Mouse (Mus musculus): ENCODE data around the gene Mag. TPM values are rescaled to one million over a fixed set of nuclear protein-coding genes. Genes with fewer than 3 reads are reported as not detected.
"Not testable (repeated sequence)": the region's sequence is repeated elsewhere in the genome, so short reads cannot be mapped to it uniquely, and the experiment has no call there.

The Mag gene
- total RNA-seq, 2 experiments from 2014 or later = 0.38 to 0.40 TPM

- not testable (repeated sequence) for DNase-seq (ENCODE audit: low spot score in 2 of 2)
Observed at GRCm38 (mm10) chr7:30942365-30942764, 27.7 kb upstream of the Mag start.

GRCm38 (mm10) chr7:30940070-30940469 lies 25.4 kb upstream of the Mag start:
- DNase-seq (ENCODE audit: low spot score in 2 of 2) = not testable (repeated sequence)

GRCm38 (mm10) chr7:30935422-30936099 lies 20.9 kb upstream of the Mag start:
- DNase-seq (ENCODE audit: low spot score in 2 of 2) = not testable (repeated sequence)

GRCm38 (mm10) chr7:30924581-30924980 lies 9.9 kb upstream of the Mag start, which contains the start of gene Hamp2:
Gene Hamp2, minus strand, starts transcription at chr7:30924681.
- DNase-seq (ENCODE audit: low spot score in 2 of 2) = not testable (repeated sequence)

GRCm38 (mm10) chr7:30924071-30924470 lies 9.4 kb upstream of the Mag start:
- no peak for DNase-seq (ENCODE audit: low spot score in 2 of 2)

- not testable (repeated sequence) for DNase-seq (ENCODE audit: low spot score in 2 of 2)
Observed at GRCm38 (mm10) chr7:30922490-30922889, 7.8 kb upstream of the Mag start.

GRCm38 (mm10) chr7:30920217-30920616 lies 5.5 kb upstream of the Mag start:
- DNase-seq (ENCODE audit: low spot score in 2 of 2) = no peak

GRCm38 (mm10) chr7:30917219-30917618 lies 2.5 kb upstream of the Mag start:
- DNase-seq (ENCODE audit: low spot score in 2 of 2) = no peak

GRCm38 (mm10) chr7:30916713-30917112 lies 2.0 kb upstream of the Mag start:
- no peak for DNase-seq (ENCODE audit: low spot score in 2 of 2)

- DNase-seq (ENCODE audit: low spot score in 2 of 2) = no peak
Observed at GRCm38 (mm10) chr7:30909773-30910172, 4.9 kb downstream of the Mag start.

GRCm38 (mm10) chr7:30908992-30909431 lies 5.7 kb downstream of the Mag start:
- no peak for DNase-seq (ENCODE audit: low spot score in 2 of 2)

GRCm38 (mm10) chr7:30908277-30908991 lies 6.2 kb downstream of the Mag start:
- DNase-seq (ENCODE audit: low spot score in 2 of 2) = no peak

- DNase-seq (ENCODE audit: low spot score in 2 of 2) = no peak
Observed at GRCm38 (mm10) chr7:30904042-30904441, 10.6 kb downstream of the Mag start.

- DNase-seq (ENCODE audit: low spot score in 2 of 2) = no peak
Observed at GRCm38 (mm10) chr7:30895217-30895616, 19.5 kb downstream of the Mag start.

GRCm38 (mm10) chr7:30892515-30892914 lies 22.2 kb downstream of the Mag start:
- no peak for DNase-seq (ENCODE audit: low spot score in 2 of 2)

GRCm38 (mm10) chr7:30891746-30892145 lies 22.9 kb downstream of the Mag start:
- DNase-seq (ENCODE audit: low spot score in 2 of 2) = no peak

- no peak for DNase-seq (ENCODE audit: low spot score in 2 of 2)
Observed at GRCm38 (mm10) chr7:30890681-30891080, 24.0 kb downstream of the Mag start.

- DNase-seq (ENCODE audit: low spot score in 2 of 2) = no peak
Observed at GRCm38 (mm10) chr7:30888786-30889185, 25.9 kb downstream of the Mag start.

GRCm38 (mm10) chr7:30887568-30888188 lies 27.0 kb downstream of the Mag start:
- DNase-seq (ENCODE audit: low spot score in 2 of 2) = no peak

- no peak for DNase-seq (ENCODE audit: low spot score in 2 of 2)
Observed at GRCm38 (mm10) chr7:30886852-30887251, 27.8 kb downstream of the Mag start.

GRCm38 (mm10) chr7:30884047-30884446 lies 30.6 kb downstream of the Mag start:
- DNase-seq (ENCODE audit: low spot score in 2 of 2) = no peak

GRCm38 (mm10) chr7:30881367-30881766 lies 33.3 kb downstream of the Mag start:
- DNase-seq (ENCODE audit: low spot score in 2 of 2) = no peak

Measured in adrenal gland, adult 18-20 months (tissue).